Mouse (Mus musculus): Measurements from ENCODE around the gene Dhcr24. TPM values are rescaled to one million over a fixed set of nuclear protein-coding genes. Genes with fewer than 3 reads are reported as not detected.

The Dhcr24 gene
- total RNA-seq, 1 experiment from 2014 or later, result 3.6 TPM

DNA sequence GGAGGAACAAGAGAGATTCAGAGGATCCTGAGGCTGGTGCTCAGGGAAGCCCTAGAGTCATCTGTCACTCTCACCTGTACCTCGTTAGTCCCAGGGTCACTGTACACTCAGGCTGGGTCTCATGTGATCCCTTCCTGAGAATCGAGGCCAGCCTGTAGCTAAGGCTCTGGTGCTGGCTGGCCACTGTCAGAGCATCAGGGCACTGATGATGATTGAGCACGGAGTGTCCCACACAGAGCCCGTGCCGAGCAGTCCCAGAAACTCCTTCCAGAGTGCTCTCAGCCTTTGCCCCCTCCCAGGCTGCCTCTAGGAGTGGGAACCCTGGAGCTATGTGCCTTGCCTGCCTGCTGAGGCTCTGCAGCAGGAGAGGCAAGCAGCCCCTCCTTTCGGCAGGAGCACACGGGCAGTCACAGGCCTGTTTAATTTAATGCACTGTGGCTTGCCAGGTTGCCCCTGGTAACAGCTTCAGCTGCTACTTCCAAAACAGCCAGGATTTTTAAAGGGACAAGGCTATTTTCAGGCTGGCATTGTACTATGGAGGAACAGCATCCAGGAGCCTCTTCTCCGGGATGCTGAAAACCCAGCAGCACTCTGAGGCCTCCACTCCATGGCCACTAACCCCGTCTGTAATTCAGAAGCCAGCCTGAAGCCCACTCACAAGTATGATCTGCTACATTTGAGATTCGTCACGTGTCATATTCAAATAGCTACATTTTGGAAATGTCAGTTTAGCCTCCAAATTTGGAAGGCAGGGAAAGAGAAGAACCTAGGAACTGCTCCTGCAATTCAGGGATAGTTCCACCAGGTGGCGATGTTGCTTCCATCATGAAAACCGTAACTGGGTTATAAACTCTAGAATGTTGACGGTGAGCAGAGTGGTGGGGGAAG, 69.7 kb downstream of the Dhcr24 start:
- no peak for ATAC-seq (ENCODE audit: extremely low read depth, insufficient number of reproducible peaks, low FRiP score, poor library complexity, severe bottlenecking)

- ATAC-seq (ENCODE audit: extremely low read depth, insufficient number of reproducible peaks, low FRiP score, poor library complexity, severe bottlenecking), result no peak
Observed at GRCm38 (mm10) chr4:106632313-106632712, 71.5 kb downstream of the Dhcr24 start.

- ATAC-seq (ENCODE audit: extremely low read depth, insufficient number of reproducible peaks, low FRiP score, poor library complexity, severe bottlenecking), result no peak
Observed at GRCm38 (mm10) chr4:106633281-106634085, 72.6 kb downstream of the Dhcr24 start.

- ATAC-seq (ENCODE audit: extremely low read depth, insufficient number of reproducible peaks, low FRiP score, poor library complexity, severe bottlenecking), result no peak
Observed at GRCm38 (mm10) chr4:106634086-106634479, 73.2 kb downstream of the Dhcr24 start.

Other genes with a start within 250 kb of the Dhcr24 start
- 66.0 and 69.0 TPM in 2 replicates for gene Usp24, start 244.8 kb upstream of the Dhcr24 start, total RNA-seq (2017)
- 0.23 TPM in 1 of 2 replicates, not detected in the other for gene Pcsk9, start 96.7 kb upstream of the Dhcr24 start, total RNA-seq (2017)
- gene Bsnd, start 68.8 kb upstream of the Dhcr24 start, total RNA-seq (2017), result not detected in 2 replicates
- gene Lexm, start 56.2 kb downstream of the Dhcr24 start, total RNA-seq (2017), result not detected in 2 replicates
- not detected in 2 replicates for gene Ttc22, start 61.4 kb downstream of the Dhcr24 start, total RNA-seq (2017)
- gene Pars2, start 90.0 kb downstream of the Dhcr24 start, total RNA-seq (2017), result 3.6 and 5.9 TPM in 2 replicates
- 29.7 and 36.6 TPM in 2 replicates for gene Ttc4, start 117.9 kb downstream of the Dhcr24 start, total RNA-seq (2017)
- gene Mroh7, start 169.9 kb downstream of the Dhcr24 start, total RNA-seq (2017), result not detected in 2 replicates
- not detected in 2 replicates for gene Fam151a, start 172.9 kb downstream of the Dhcr24 start, total RNA-seq (2017)
- 2.4 and 2.5 TPM in 2 replicates for gene Acot11, start 244.0 kb downstream of the Dhcr24 start, total RNA-seq (2017)